29 mouse cellular contexts compared by ENCODE assay signal in genomic region chr17:44199158-44199557, GRCm38 (mm10). TPM values are rescaled to one million over a fixed set of nuclear protein-coding genes. Genes with fewer than 3 reads are reported as not detected.
A peak's percentile ranks its signal among the peaks of the same experiment; 100 is the strongest.
DNase-seq lines count a peak whose midpoint lies in the region; ATAC-seq and TF ChIP-seq lines count a peak whose summit lies in the region.
"Had no signal": no experiment of that assay in that cellular context is flagged by ENCODE, and none has a peak within 500 bp of the region (broad histone marks: within the 10 kb centered on the region; RNA-seq: fewer than 3 reads in every experiment).

No protein-coding gene starts in this region.

- no peak overlapping the region for H3K9ac ChIP-seq in heart, postnatal 0 days (replicated peaks; ENCODE audit: low read depth, low read length)
- H3K9ac ChIP-seq in intestine, embryonic 15.5 days = no peak overlapping the region
- H3K9ac ChIP-seq in stomach, postnatal 0 days (ENCODE audit: low read length) = no peak overlapping the region
- H3K9ac ChIP-seq: embryonic facial prominence, embryonic 12.5 days; hindbrain, embryonic 13.5 days; limb, embryonic 15.5 days; liver, embryonic 13.5 days; lung, embryonic 14.5 days; midbrain, embryonic 12.5 days; neural tube, embryonic 12.5 days had no signal

- TF ChIP-seq EP300 in heart, postnatal 0 days (IDR thresholded peaks at IDR 0.05; ENCODE audit: low read depth) = no peak
- TF ChIP-seq EP300 in stomach, postnatal 0 days (optimal IDR thresholded peaks at IDR 0.05) = no peak

- 0 out of 2 replicates have a peak overlapping the region, but pooled peaks have one; percentile 5 for H3K27ac ChIP-seq in heart, postnatal 0 days (ENCODE audit: low read depth)
- H3K27ac ChIP-seq in intestine, embryonic 15.5 days = no peak overlapping the region
- no peak overlapping the region for H3K27ac ChIP-seq in stomach, postnatal 0 days (replicated peaks)
- H3K27ac ChIP-seq in hindbrain, embryonic 10.5 days = no peak overlapping the region
- H3K27ac ChIP-seq: embryonic facial prominence, embryonic 12.5 days; hindbrain, embryonic 13.5 days; limb, embryonic 10.5 days; limb, embryonic 15.5 days; liver, embryonic 13.5 days; midbrain, embryonic 12.5 days; neural tube, embryonic 12.5 days had no signal

- no peaks in the 10 kb centered on the region for H3K9me3 ChIP-seq in heart, postnatal 0 days (replicated peaks; ENCODE audit: control insufficient read depth, low read length)
- H3K9me3 ChIP-seq in intestine, embryonic 15.5 days = no peaks in the 10 kb centered on the region
- no peaks in the 10 kb centered on the region for H3K9me3 ChIP-seq in stomach, postnatal 0 days (ENCODE audit: control insufficient read depth, low read length)
- H3K9me3 ChIP-seq in hindbrain, embryonic 10.5 days = no peaks in the 10 kb centered on the region; the same call in 1 of the 2 replicates
- H3K9me3 ChIP-seq: embryonic facial prominence, embryonic 12.5 days; hindbrain, embryonic 13.5 days; limb, embryonic 10.5 days; limb, embryonic 15.5 days; liver, embryonic 13.5 days; megakaryocyte, embryonic 14.5 days; midbrain, embryonic 12.5 days; neural tube, embryonic 12.5 days had no signal

- no peak overlapping the region for H3K4me3 ChIP-seq in heart, postnatal 0 days (ENCODE audit: low read depth, low read length)
- H3K4me3 ChIP-seq in intestine, embryonic 15.5 days (replicated peaks) = no peak overlapping the region
- H3K4me3 ChIP-seq in stomach, postnatal 0 days (ENCODE audit: low read depth, low read length) = no peak overlapping the region
- H3K4me3 ChIP-seq in hindbrain, embryonic 10.5 days = no peak overlapping the region
- H3K4me3 ChIP-seq: embryonic facial prominence, embryonic 12.5 days; hindbrain, embryonic 13.5 days; limb, embryonic 10.5 days; limb, embryonic 15.5 days; liver, embryonic 13.5 days; megakaryocyte, embryonic 14.5 days; midbrain, embryonic 12.5 days; myocyte; neural tube, embryonic 12.5 days had no signal

- no peaks in the 10 kb centered on the region for H3K27me3 ChIP-seq in heart, postnatal 0 days (ENCODE audit: control insufficient read depth, insufficient read depth, low read length)
- no peaks in the 10 kb centered on the region for H3K27me3 ChIP-seq in intestine, embryonic 15.5 days (replicated peaks)
- H3K27me3 ChIP-seq in stomach, postnatal 0 days (ENCODE audit: control insufficient read depth, insufficient read depth, low read length) = no peaks in the 10 kb centered on the region
- H3K27me3 ChIP-seq in hindbrain, embryonic 10.5 days (ENCODE audit: insufficient read depth, poor library complexity, severe bottlenecking) = no peaks in the 10 kb centered on the region
- H3K27me3 ChIP-seq: embryonic facial prominence, embryonic 12.5 days; hindbrain, embryonic 13.5 days; limb, embryonic 15.5 days; liver, embryonic 13.5 days; midbrain, embryonic 12.5 days; neural tube, embryonic 12.5 days; Patski had no signal

- DNase-seq in heart, postnatal 0 days (ENCODE audit: low spot score) = no peak
- no peak for DNase-seq in heart, postnatal 25 days (ENCODE audit: low spot score)
- peak; percentile 28 for DNase-seq in lung, postnatal 10 days
- peak; percentile 24 for DNase-seq in stomach, postnatal 0 days (ENCODE audit: low spot score)
- DNase-seq in hindbrain, embryonic 10.5 days (ENCODE audit: low spot score) = no peak
- DNase-seq in ovary, postnatal 10 days (ENCODE audit: low spot score) = no peak
- DNase-seq: adrenal gland, postnatal 10 days; cerebellum, adult 11 months; cerebellum, adult 9-11 months; embryo, embryonic 11 days; gastrocnemius, postnatal 36 days; heart, postnatal 36 days; kidney, postnatal 4 days; layer of hippocampus, adult 9-11 months; liver, embryonic 13.5 days; lung, embryonic 14.5 days; thymus, postnatal 36 days had no signal

- TF ChIP-seq CTCF in heart, postnatal 0 days (IDR thresholded peaks at IDR 0.05; ENCODE audit: low read depth) = no peak
- TF ChIP-seq CTCF in stomach, postnatal 0 days (IDR thresholded peaks at IDR 0.05; ENCODE audit: low read depth) = no peak

- 59% methylated on average over 4 of the region's 4 CpGs for WGBS in heart, postnatal 0 days
- 53% methylated on average over 4 of the region's 4 CpGs for WGBS in intestine, embryonic 15.5 days
- 43% methylated on average over 4 of the region's 4 CpGs for WGBS in stomach, postnatal 0 days
- 75% methylated on average over 4 of the region's 4 CpGs for WGBS in hindbrain, embryonic 10.5 days

- H3K36me3 ChIP-seq in heart, postnatal 0 days (replicated peaks; ENCODE audit: control insufficient read depth, insufficient read depth, low read length) = 0 out of 2 replicates have a peak, but pooled peaks cover 4% of the 10 kb centered on the region
- no peaks in the 10 kb centered on the region for H3K36me3 ChIP-seq in intestine, embryonic 15.5 days
- H3K36me3 ChIP-seq in stomach, postnatal 0 days (ENCODE audit: control insufficient read depth, insufficient read depth, low read length) = no peaks in the 10 kb centered on the region
- H3K36me3 ChIP-seq in hindbrain, embryonic 10.5 days = no peaks in the 10 kb centered on the region
- H3K36me3 ChIP-seq: embryonic facial prominence, embryonic 12.5 days; hindbrain, embryonic 13.5 days; limb, embryonic 10.5 days; limb, embryonic 15.5 days; liver, embryonic 13.5 days; midbrain, embryonic 12.5 days; neural tube, embryonic 12.5 days had no signal

- H3K4me2 ChIP-seq in heart, postnatal 0 days (ENCODE audit: low read depth, low read length) = no peak overlapping the region
- no peak overlapping the region for H3K4me2 ChIP-seq in intestine, embryonic 15.5 days (replicated peaks)
- H3K4me2 ChIP-seq in stomach, postnatal 0 days (replicated peaks; ENCODE audit: low read depth) = no peak overlapping the region
- H3K4me2 ChIP-seq: embryonic facial prominence, embryonic 12.5 days; hindbrain, embryonic 13.5 days; limb, embryonic 15.5 days; liver, embryonic 13.5 days; lung, embryonic 14.5 days; midbrain, embryonic 12.5 days; neural tube, embryonic 12.5 days had no signal

- H3K4me1 ChIP-seq in heart, postnatal 0 days (ENCODE audit: control insufficient read depth, insufficient read depth) = peaks cover 17% of the 10 kb centered on the region
- H3K4me1 ChIP-seq in intestine, embryonic 15.5 days (replicated peaks) = 0 out of 2 replicates have a peak, but pooled peaks cover 2% of the 10 kb centered on the region
- H3K4me1 ChIP-seq in stomach, postnatal 0 days (replicated peaks; ENCODE audit: control insufficient read depth, insufficient read depth) = no peaks in the 10 kb centered on the region
- H3K4me1 ChIP-seq in hindbrain, embryonic 10.5 days (replicated peaks) = no peaks in the 10 kb centered on the region
- H3K4me1 ChIP-seq: embryonic facial prominence, embryonic 12.5 days; hindbrain, embryonic 13.5 days; limb, embryonic 15.5 days; liver, embryonic 13.5 days; megakaryocyte, embryonic 14.5 days; midbrain, embryonic 12.5 days; neural tube, embryonic 12.5 days had no signal

- ATAC-seq in heart, postnatal 0 days (ENCODE audit: insufficient read depth, low read depth) = no peak
- peak; percentile 39; the same call in 1 of the 2 replicates for ATAC-seq in intestine, embryonic 15.5 days
- ATAC-seq in stomach, postnatal 0 days (ENCODE audit: low FRiP score, low TSS enrichment) = peak; percentile 73; the same call in 1 of the 2 replicates
- ATAC-seq: forebrain, embryonic 14.5 days; Patski had no signal

- intact Hi-C loops in heart, postnatal 25 days (cut with DNase I) = no loop called here

RNA-seq across cellular contexts. Expression of gene Clic5, which starts 10.8 kb away (rescaled TPM):
- 37.0 and 55.8 TPM in 2 replicates for total RNA-seq in heart, postnatal 0 days (2014; rRNA removed; ENCODE audit: low replicate concordance)
- 15.5 and 17.8 TPM in 2 replicates for polyA plus RNA-seq in heart, postnatal 0 days (2015; fragmentation: Nextera tagmentation; extraction: Ambion mirVana)
- total RNA-seq in heart, postnatal 25 days (2021) = 100 to 1,000 TPM; 114 to 142 TPM
- 20.0 and 20.6 TPM in 2 replicates for polyA plus RNA-seq in intestine, embryonic 15.5 days (2015; fragmentation: Nextera tagmentation; extraction: Ambion mirVana)
- 3.7 and 4.8 TPM in 2 replicates for polyA plus RNA-seq in stomach, postnatal 0 days (2015; fragmentation: Nextera tagmentation; extraction: Ambion mirVana)
- 0.17 and 0.29 TPM in 2 replicates for polyA plus RNA-seq in hindbrain, embryonic 10.5 days (2016; fragmentation: Nextera tagmentation; extraction: Ambion mirVana)
- total RNA-seq: MEL had no signal

Comparison
In these comparisons a context has a peak if more than half of its experiments do, and no peak if none do; other contexts are left out.
1. DNase-seq: peak in lung, postnatal 10 days (single experiment) and stomach, postnatal 0 days (single experiment); none in heart, postnatal 0 days (single experiment), heart, postnatal 25 days (single experiment), hindbrain, embryonic 10.5 days (single experiment) and ovary, postnatal 10 days (single experiment).